Mouse (Mus musculus): Measurements from ENCODE around the gene Astn2. TPM values are rescaled to one million over a fixed set of nuclear protein-coding genes. Genes with fewer than 3 reads are reported as not detected.

Astn2 gene
- polyA plus RNA-seq, 1 experiment from 2014 or later = 1.1 TPM

DNA sequence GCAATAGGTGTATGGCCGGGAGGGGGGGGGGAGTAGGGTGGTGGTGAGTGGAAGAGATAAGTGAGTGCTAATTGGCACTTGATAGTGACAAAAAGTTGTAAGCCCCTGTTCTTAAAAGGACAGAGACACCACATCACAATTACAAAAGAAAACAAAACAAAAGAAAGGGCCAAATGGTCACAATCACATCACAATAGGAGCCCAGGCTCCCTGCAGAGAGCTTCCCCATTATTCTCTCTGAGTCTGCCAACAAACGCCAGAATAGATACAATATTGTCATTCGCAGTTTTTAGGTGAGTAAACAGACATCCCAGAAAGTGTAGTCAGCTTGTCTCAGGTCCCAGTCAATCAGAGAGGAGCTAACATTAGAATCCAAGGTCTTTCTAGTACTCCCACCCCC, 573.9 kb downstream of the Astn2 start:
- WGBS = 3% methylated on average over 3 of the region's 3 CpGs
- ATAC-seq (ENCODE audit: insufficient number of reproducible peaks, insufficient read depth, low FRiP score, low TSS enrichment, low read depth) = no peak
- no peak overlapping the region for H3K4me2 ChIP-seq

DNA sequence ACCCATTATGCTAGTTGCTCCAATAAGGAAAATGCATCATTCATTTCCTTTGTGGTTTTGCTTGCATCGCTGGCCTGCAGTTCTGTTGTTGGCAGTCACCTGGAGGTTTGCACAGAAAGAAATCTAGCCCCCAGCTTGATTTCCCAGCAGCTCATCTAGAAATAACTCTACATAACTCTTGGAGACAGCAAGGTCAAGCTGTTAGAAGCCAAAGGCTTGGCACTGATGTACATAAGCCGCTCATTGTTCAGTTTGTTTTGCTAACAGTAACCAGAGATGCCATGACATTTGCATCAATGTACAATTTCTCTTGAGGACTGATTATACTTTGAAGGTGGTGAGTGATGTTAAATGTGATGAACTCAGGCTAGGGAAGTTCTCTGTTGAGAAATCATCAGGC, 583.3 kb downstream of the Astn2 start:
- 56% methylated on average over 2 of the region's 2 CpGs for WGBS
- Histone ChIP-seq H3K27me3 (no peaks in the 10 kb centered on the region), H3K9me3 (no peaks in the 10 kb centered on the region), H3K27ac (no peak overlapping the region), H3K4me1 (0 out of 2 replicates have a peak, but pooled peaks cover 7% of the 10 kb centered on the region), H3K9ac (no peak overlapping the region), H3K4me2 (no peak overlapping the region), H3K4me3 (no peak overlapping the region), H3K36me3 (no peaks in the 10 kb centered on the region)
- no peak for ATAC-seq (ENCODE audit: insufficient number of reproducible peaks, insufficient read depth, low FRiP score, low TSS enrichment, low read depth)

More for the DNA sequence above, 573.9 kb downstream of the Astn2 start:
- Histone ChIP-seq H3K4me1 (no peaks in the 10 kb centered on the region), H3K27ac (no peak overlapping the region), H3K4me3 (no peak overlapping the region), H3K9ac (no peak overlapping the region), H3K36me3 (no peaks in the 10 kb centered on the region), H3K9me3 (no peaks in the 10 kb centered on the region), H3K27me3 (no peaks in the 10 kb centered on the region)

DNA sequence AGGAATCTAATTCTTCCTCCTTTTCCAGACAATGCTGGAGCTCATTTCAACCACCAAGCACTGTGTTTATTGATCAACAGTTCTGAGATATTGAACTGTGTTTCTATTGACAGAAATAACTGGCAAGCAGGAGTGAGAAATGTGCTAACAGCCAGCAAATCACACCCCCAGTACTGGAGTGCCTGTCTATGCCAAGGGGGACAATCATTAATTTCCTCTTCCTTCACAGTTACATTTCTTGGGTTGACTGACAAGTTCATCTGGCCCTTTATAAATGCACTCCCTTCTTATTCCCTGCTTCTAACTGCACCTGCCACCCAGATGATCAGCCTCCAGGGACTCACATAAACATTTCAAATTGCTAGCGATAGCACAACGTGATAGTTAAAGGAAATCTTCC, 584.2 kb downstream of the Astn2 start:
- WGBS = 42% methylated on average over 2 of the region's 2 CpGs
- Histone ChIP-seq H3K4me2 (no peak overlapping the region), H3K27me3 (no peaks in the 10 kb centered on the region), H3K4me1 (0 out of 2 replicates have a peak, but pooled peaks cover 7% of the 10 kb centered on the region), H3K27ac (no peak overlapping the region), H3K4me3 (no peak overlapping the region), H3K9me3 (no peaks in the 10 kb centered on the region), H3K9ac (no peak overlapping the region), H3K36me3 (no peaks in the 10 kb centered on the region)
- no peak for ATAC-seq (ENCODE audit: insufficient number of reproducible peaks, insufficient read depth, low FRiP score, low TSS enrichment, low read depth)

DNA sequence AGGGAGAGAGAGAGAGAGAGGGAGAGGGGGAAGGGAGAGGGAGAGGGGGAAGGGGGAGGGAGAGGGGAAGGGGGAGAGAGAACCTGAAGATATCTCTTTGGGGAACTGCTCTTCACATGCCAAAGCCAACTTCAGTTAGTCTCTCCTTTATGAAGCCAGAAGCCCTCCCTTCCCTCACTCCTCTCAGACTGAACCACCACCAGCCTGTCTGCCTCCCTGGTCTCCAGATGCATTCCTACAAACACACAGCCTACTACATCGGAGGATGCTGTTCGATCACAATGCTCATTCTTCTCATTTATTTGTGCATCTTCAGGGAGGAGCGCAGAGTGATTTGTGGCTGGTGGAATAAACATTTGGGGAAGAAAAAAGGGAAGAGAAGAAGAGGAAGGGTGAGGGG, 584.6 kb downstream of the Astn2 start:
- Histone ChIP-seq H3K27ac (no peak overlapping the region), H3K4me3 (no peak overlapping the region), H3K4me1 (0 out of 2 replicates have a peak, but pooled peaks cover 7% of the 10 kb centered on the region), H3K4me2 (no peak overlapping the region), H3K9me3 (no peaks in the 10 kb centered on the region), H3K9ac (no peak overlapping the region), H3K36me3 (no peaks in the 10 kb centered on the region), H3K27me3 (no peaks in the 10 kb centered on the region)
- no peak for ATAC-seq (ENCODE audit: insufficient number of reproducible peaks, insufficient read depth, low FRiP score, low TSS enrichment, low read depth)
- WGBS = 55% methylated on average over 3 of the region's 3 CpGs

GRCm38 (mm10) chr4:65814176-65814535, 590.3 kb downstream of the Astn2 start:
- Histone ChIP-seq H3K36me3 (no peaks in the 10 kb centered on the region), H3K4me1 (no peaks in the 10 kb centered on the region), H3K4me2 (no peak overlapping the region), H3K9me3 (no peaks in the 10 kb centered on the region), H3K27ac (no peak overlapping the region), H3K9ac (no peak overlapping the region), H3K4me3 (no peak overlapping the region), H3K27me3 (no peaks in the 10 kb centered on the region)
- WGBS = 80% methylated on average over 2 of the region's 2 CpGs
- ATAC-seq (ENCODE audit: insufficient number of reproducible peaks, insufficient read depth, low FRiP score, low TSS enrichment, low read depth) = no peak

DNA sequence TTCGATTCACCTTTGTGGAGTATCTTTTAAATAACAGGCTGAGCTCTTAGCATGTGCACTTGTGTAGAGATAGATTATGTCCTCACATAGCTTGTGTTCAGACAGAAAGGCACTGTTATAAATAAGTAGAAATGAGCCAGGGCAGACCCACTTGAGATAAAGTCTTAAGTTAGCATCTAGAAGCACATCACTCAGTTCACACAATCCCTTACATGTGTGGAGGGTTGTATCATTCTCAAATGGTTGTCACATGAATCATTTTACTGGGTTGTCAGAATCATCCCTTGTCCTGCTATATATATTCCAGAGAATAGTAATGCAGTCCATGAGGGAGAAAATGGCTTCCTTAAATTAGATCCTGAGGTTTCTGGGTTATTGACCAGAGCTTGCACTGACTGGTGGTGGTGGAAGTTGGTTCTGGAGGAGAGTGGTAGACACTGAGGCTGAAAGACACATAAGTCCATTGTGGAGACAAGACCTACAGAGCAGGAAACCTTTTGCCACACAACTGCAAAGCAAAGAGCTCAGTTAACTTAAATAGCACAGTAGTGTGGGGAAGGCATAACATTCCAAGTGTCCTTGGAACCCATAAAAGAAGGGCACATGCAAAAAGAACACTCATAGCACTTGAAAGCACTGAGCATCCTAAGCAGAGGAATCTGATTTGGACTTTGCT, 590.8 kb downstream of the Astn2 start:
- Histone ChIP-seq H3K27me3 (no peaks in the 10 kb centered on the region), H3K9me3 (no peaks in the 10 kb centered on the region), H3K27ac (no peak overlapping the region), H3K4me1 (no peaks in the 10 kb centered on the region), H3K9ac (no peak overlapping the region), H3K4me3 (no peak overlapping the region), H3K36me3 (no peaks in the 10 kb centered on the region), H3K4me2 (no peak overlapping the region)
- no peak for ATAC-seq (ENCODE audit: insufficient number of reproducible peaks, insufficient read depth, low FRiP score, low TSS enrichment, low read depth)
- 90% methylated on average over 1 of the region's 1 CpGs for WGBS

- Histone ChIP-seq H3K36me3 (no peaks in the 10 kb centered on the region), H3K27me3 (no peaks in the 10 kb centered on the region), H3K9ac (no peak overlapping the region), H3K4me1 (peaks cover 7% of the 10 kb centered on the region; the same call in 1 of the 2 replicates), H3K4me2 (no peak overlapping the region), H3K27ac (no peak overlapping the region), H3K9me3 (no peaks in the 10 kb centered on the region), H3K4me3 (no peak overlapping the region)
- no peak for ATAC-seq (ENCODE audit: insufficient number of reproducible peaks, insufficient read depth, low FRiP score, low TSS enrichment, low read depth)
- WGBS = 91% methylated on average over 3 of the region's 3 CpGs
These were observed 597.1 kb downstream of the Astn2 start for GRCm38 (mm10) chr4:65807341-65807740.

DNA sequence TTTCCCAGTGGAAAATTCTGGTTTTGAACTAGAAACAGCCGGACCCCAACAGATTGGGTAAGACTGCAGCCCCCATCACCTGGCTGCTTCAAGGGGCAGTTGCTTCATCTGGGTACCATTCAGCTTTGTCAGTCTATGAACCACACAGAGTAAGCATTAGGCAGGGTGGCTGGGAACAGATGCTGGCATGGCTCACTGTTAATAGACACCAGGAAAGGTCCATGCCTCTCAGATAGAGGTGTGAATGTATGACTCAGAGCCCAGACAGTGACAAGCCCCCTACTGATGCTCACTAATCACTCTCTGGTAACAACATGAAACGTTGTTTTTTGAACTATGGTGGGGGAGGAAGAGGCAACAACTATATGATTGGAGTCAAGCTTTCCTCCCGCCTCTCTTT, 603.2 kb downstream of the Astn2 start:
- Histone ChIP-seq H3K9ac (no peak overlapping the region), H3K4me2 (no peak overlapping the region), H3K27me3 (no peaks in the 10 kb centered on the region), H3K27ac (no peak overlapping the region), H3K4me3 (no peak overlapping the region), H3K9me3 (no peaks in the 10 kb centered on the region), H3K4me1 (peaks cover 7% of the 10 kb centered on the region; the same call in 1 of the 2 replicates), H3K36me3 (no peaks in the 10 kb centered on the region)
- WGBS = 63% methylated on average over 3 of the region's 3 CpGs
- no peak for ATAC-seq (ENCODE audit: insufficient number of reproducible peaks, insufficient read depth, low FRiP score, low TSS enrichment, low read depth)

DNA sequence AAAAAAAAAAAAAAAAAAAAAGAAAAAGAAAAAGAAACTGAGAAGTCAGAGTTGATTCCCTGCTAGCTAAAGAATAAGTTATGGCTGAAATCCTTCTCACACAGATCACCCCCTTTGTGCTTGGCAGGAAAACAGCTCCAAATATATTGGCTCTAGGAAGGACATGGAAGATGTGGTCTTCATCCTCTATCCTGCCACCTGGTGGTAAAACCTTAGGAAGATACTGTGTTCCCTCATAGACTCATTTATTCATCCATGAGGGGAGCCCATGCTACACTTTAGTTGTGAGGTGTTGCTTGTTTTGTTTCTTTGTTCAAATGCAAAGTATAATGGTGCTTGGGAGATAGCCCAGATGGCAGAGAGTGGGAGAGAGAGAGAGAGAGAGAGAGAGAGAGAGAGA, 613.4 kb downstream of the Astn2 start:
- Histone ChIP-seq H3K4me2 (no peak overlapping the region), H3K27me3 (no peaks in the 10 kb centered on the region), H3K9ac (no peak overlapping the region), H3K27ac (no peak overlapping the region), H3K36me3 (no peaks in the 10 kb centered on the region), H3K9me3 (no peaks in the 10 kb centered on the region), H3K4me3 (no peak overlapping the region), H3K4me1 (no peaks in the 10 kb centered on the region)
- ATAC-seq (ENCODE audit: insufficient number of reproducible peaks, insufficient read depth, low FRiP score, low TSS enrichment, low read depth) = no peak

DNA sequence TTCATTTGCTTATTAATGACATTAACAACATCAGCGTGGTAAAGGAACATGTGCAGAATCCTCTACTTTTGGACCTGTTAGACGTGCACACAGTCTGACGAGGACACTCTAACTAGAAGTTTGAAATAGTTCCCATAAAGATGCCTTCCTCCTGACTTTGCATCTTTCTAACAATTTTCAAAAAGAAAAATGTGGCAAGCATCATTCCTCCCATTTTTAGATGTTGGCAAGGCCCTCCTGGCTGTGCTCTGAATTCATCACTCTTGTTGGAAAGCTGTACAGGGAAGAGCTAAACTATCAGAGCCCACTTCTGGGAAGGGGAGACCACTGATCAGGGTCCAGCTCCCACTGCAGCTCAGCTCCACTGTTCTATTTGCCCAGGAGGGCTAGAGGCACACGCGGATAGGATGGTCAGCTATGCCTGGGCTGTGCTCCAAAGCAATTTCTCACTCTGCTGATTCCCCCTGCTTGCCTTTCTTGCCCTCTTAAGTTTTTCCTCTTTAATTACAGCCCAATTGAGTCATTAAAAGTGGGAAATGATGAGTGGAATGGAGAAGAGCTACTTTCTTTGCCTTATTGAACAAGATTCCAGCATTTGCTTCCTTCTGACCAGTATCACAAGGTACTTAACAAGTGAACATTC, 630.9 kb downstream of the Astn2 start:
- Histone ChIP-seq H3K4me1 (no peaks in the 10 kb centered on the region), H3K36me3 (no peaks in the 10 kb centered on the region), H3K4me3 (no peak overlapping the region), H3K9ac (no peak overlapping the region), H3K27me3 (no peaks in the 10 kb centered on the region), H3K9me3 (no peaks in the 10 kb centered on the region), H3K27ac (no peak overlapping the region), H3K4me2 (no peak overlapping the region)
- 88% methylated on average over 5 of the region's 5 CpGs for WGBS
- ATAC-seq (ENCODE audit: insufficient number of reproducible peaks, insufficient read depth, low FRiP score, low TSS enrichment, low read depth) = no peak

DNA sequence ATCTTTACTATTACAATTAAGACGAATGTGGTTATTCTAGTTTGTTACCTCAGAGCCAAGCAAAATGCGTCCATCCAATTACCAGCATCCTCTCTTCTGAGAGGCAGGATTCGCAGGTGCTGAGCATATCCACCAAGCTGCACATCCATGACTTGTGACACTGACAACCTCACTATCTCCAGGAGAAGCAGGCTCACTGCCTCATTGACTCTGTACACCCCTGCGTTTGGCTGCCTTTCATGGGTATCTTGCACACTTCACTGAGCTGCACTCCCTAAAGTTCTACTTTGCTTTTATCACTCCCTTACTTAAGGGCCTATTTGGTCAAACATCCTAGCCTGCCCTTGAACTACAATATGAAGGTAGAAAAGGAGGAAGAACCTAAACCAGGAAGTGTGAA, 633.5 kb downstream of the Astn2 start:
- WGBS = 88% methylated on average over 4 of the region's 4 CpGs
- Histone ChIP-seq H3K27ac (no peak overlapping the region), H3K36me3 (no peaks in the 10 kb centered on the region), H3K27me3 (no peaks in the 10 kb centered on the region), H3K4me1 (no peaks in the 10 kb centered on the region), H3K4me2 (no peak overlapping the region), H3K9me3 (no peaks in the 10 kb centered on the region), H3K4me3 (no peak overlapping the region), H3K9ac (no peak overlapping the region)
- ATAC-seq (ENCODE audit: insufficient number of reproducible peaks, insufficient read depth, low FRiP score, low TSS enrichment, low read depth) = no peak

DNA sequence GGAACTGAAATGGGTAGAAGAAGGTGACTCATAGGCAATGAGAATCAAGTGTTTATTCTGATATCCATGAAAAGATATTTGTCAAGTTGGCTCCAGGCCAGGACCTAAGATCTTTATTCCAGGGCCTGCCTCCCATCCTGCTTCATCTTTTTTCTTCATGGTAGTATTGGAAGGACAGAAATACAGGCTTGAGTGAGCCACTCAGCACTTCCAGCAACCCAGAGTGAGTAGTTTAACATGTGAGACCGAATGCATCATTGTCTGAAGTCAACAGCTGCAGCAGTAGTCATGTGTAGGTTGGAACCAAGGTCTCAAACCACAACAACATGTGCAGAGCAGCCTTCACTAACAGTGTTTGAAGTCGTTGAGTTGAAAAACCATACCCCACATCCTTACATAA, 636.5 kb downstream of the Astn2 start:
- ATAC-seq (ENCODE audit: insufficient number of reproducible peaks, insufficient read depth, low FRiP score, low TSS enrichment, low read depth) = no peak
- Histone ChIP-seq H3K4me3 (no peak overlapping the region), H3K4me1 (no peaks in the 10 kb centered on the region), H3K9me3 (no peaks in the 10 kb centered on the region), H3K9ac (no peak overlapping the region), H3K4me2 (no peak overlapping the region), H3K27ac (no peak overlapping the region), H3K36me3 (no peaks in the 10 kb centered on the region), H3K27me3 (no peaks in the 10 kb centered on the region)
- 60% methylated on average over 2 of the region's 2 CpGs for WGBS

All from embryonic facial prominence, embryonic 13.5 days (tissue).